Comparison of ENCODE assay signal across 9 mouse cellular contexts in genomic region chr8:87939308-87939936, GRCm38 (mm10). TPM values are rescaled to one million over a fixed set of nuclear protein-coding genes. Genes with fewer than 3 reads are reported as not detected.
A peak's percentile ranks its signal among the peaks of the same experiment; 100 is the strongest.
DNase-seq lines count a peak whose midpoint lies in the region; ATAC-seq lines count a peak whose summit lies in the region.
"Had no signal": no experiment of that assay in that cellular context is flagged by ENCODE, and none has a peak within 500 bp of the region (broad histone marks: within the 10 kb centered on the region; RNA-seq: fewer than 3 reads in every experiment).

No protein-coding gene starts in this region.

- no peaks in the 10 kb centered on the region for H3K27me3 ChIP-seq in kidney, embryonic 14.5 days (ENCODE audit: control insufficient read depth, insufficient read depth, low read length)
- H3K27me3 ChIP-seq in hindbrain, embryonic 11.5 days (ENCODE audit: control insufficient read depth, insufficient read depth, low read length) = no peaks in the 10 kb centered on the region
- H3K27me3 ChIP-seq in midbrain, embryonic 14.5 days (ENCODE audit: control insufficient read depth, insufficient read depth, low read length) = no peaks in the 10 kb centered on the region

- H3K27ac ChIP-seq in kidney, embryonic 14.5 days (ENCODE audit: low read depth, low read length) = peak overlapping the region; percentile 72; the same call in 1 of the 2 replicates
- H3K27ac ChIP-seq in brown adipose tissue, adult 24 weeks (replicated peaks; ENCODE audit: low read depth, low read length) = peak overlapping the region; percentile 45
- H3K27ac ChIP-seq in hindbrain, embryonic 11.5 days (ENCODE audit: low read depth, low read length) = peak overlapping the region; percentile 88
- H3K27ac ChIP-seq in midbrain, embryonic 14.5 days (replicated peaks; ENCODE audit: low read depth, low read length) = peak overlapping the region; percentile 64; the same call in 1 of the 2 replicates

- H3K9ac ChIP-seq in kidney, embryonic 14.5 days (ENCODE audit: low read depth, low read length) = peak overlapping the region; percentile 46; the same call in 1 of the 2 replicates
- H3K9ac ChIP-seq in hindbrain, embryonic 11.5 days (ENCODE audit: low read depth, low read length) = peak overlapping the region; percentile 46
- no peak overlapping the region for H3K9ac ChIP-seq in midbrain, embryonic 14.5 days (replicated peaks; ENCODE audit: low read length)

- no peaks in the 10 kb centered on the region for H3K36me3 ChIP-seq in kidney, embryonic 14.5 days (ENCODE audit: control insufficient read depth, insufficient read depth, low read length)
- H3K36me3 ChIP-seq in hindbrain, embryonic 11.5 days (ENCODE audit: control insufficient read depth, insufficient read depth, low read length) = no peaks in the 10 kb centered on the region
- no peaks in the 10 kb centered on the region for H3K36me3 ChIP-seq in midbrain, embryonic 14.5 days (ENCODE audit: control insufficient read depth, insufficient read depth, low read length)

- peak; percentile 2; the same call in 1 of the 2 replicates for ATAC-seq in kidney, embryonic 14.5 days (ENCODE audit: low FRiP score, low TSS enrichment)
- no peak for ATAC-seq in hindbrain, embryonic 11.5 days (ENCODE audit: low FRiP score)
- ATAC-seq in midbrain, embryonic 14.5 days (ENCODE audit: low FRiP score, low TSS enrichment) = no peak

- DNase-seq in kidney, postnatal 10 days = no peak
- DNase-seq in hindbrain, embryonic 11.5 days (ENCODE audit: low spot score) = no peak
- no peak for DNase-seq in midbrain, embryonic 14.5 days
- DNase-seq in right cerebral cortex, adult 18-20 months = no peak
- DNase-seq in thymus, postnatal 10 days (ENCODE audit: low spot score in 2 of 2) = no peak
- DNase-seq in layer of hippocampus, postnatal 36 days = no peak

- H3K4me2 ChIP-seq in kidney, embryonic 14.5 days (replicated peaks; ENCODE audit: low read depth, low read length) = peak overlapping the region; percentile 42
- H3K4me2 ChIP-seq in hindbrain, embryonic 11.5 days (replicated peaks; ENCODE audit: low read depth, low read length) = peak overlapping the region; percentile 40
- peak overlapping the region; percentile 49; the same call in 1 of the 2 replicates for H3K4me2 ChIP-seq in midbrain, embryonic 14.5 days (ENCODE audit: low read length)

- peak overlapping the region; percentile 1; the same call in 1 of the 2 replicates for H3K4me3 ChIP-seq in kidney, embryonic 14.5 days (ENCODE audit: low read length)
- peak overlapping the region; percentile 21; the same call in 1 of the 2 replicates for H3K4me3 ChIP-seq in brown adipose tissue, adult 24 weeks (ENCODE audit: insufficient read depth, low read depth, low read length)
- H3K4me3 ChIP-seq in hindbrain, embryonic 11.5 days (ENCODE audit: low read depth, low read length) = no peak overlapping the region
- H3K4me3 ChIP-seq in midbrain, embryonic 14.5 days (replicated peaks; ENCODE audit: low read depth, low read length) = no peak overlapping the region

- peaks cover 51% of the 10 kb centered on the region for H3K4me1 ChIP-seq in kidney, embryonic 14.5 days (ENCODE audit: control insufficient read depth, insufficient read depth, low read length)
- H3K4me1 ChIP-seq in brown adipose tissue, adult 24 weeks (ENCODE audit: control insufficient read depth, insufficient read depth, insufficient read length, low read length) = peaks cover 45% of the 10 kb centered on the region
- peaks cover 47% of the 10 kb centered on the region for H3K4me1 ChIP-seq in hindbrain, embryonic 11.5 days (replicated peaks; ENCODE audit: control insufficient read depth, insufficient read depth, low read length)
- H3K4me1 ChIP-seq in midbrain, embryonic 14.5 days (ENCODE audit: control insufficient read depth, insufficient read depth, low read length) = peaks cover 54% of the 10 kb centered on the region

- WGBS in kidney, embryonic 14.5 days = 7% methylated on average over 8 of the region's 8 CpGs
- WGBS in hindbrain, embryonic 11.5 days = 11% methylated on average over 8 of the region's 8 CpGs
- WGBS in midbrain, embryonic 14.5 days = 7% methylated on average over 8 of the region's 8 CpGs

- no peaks in the 10 kb centered on the region for H3K9me3 ChIP-seq in kidney, embryonic 14.5 days (ENCODE audit: control insufficient read depth, low read length)
- no peaks in the 10 kb centered on the region for H3K9me3 ChIP-seq in hindbrain, embryonic 11.5 days (ENCODE audit: control insufficient read depth, low read length)
- H3K9me3 ChIP-seq in midbrain, embryonic 14.5 days (ENCODE audit: control insufficient read depth, low read length) = no peaks in the 10 kb centered on the region

RNA-seq across cellular contexts. Expression of gene Zfp423, which starts 20.0 kb away (rescaled TPM):
- 15.3 and 18.8 TPM in 2 replicates for polyA plus RNA-seq in kidney, embryonic 14.5 days (2014; fragmentation: Nextera tagmentation; extraction: Ambion mirVana)
- polyA plus RNA-seq in brown adipose tissue, adult 24 weeks (2012; ENCODE audit: insufficient read depth, insufficient read length, missing spikeins) = 10.1 and 14.0 TPM in 2 replicates
- 43.3 and 49.5 TPM in 2 replicates for polyA plus RNA-seq in hindbrain, embryonic 11.5 days (2014; fragmentation: Nextera tagmentation; extraction: Ambion mirVana)
- 44.0 and 63.0 TPM in 2 replicates for polyA plus RNA-seq in midbrain, embryonic 14.5 days (2014; fragmentation: Nextera tagmentation; extraction: Ambion mirVana)
- total RNA-seq in layer of hippocampus, postnatal 36 days (2021) = 10 to 100 TPM; 32.0 to 32.5 TPM
- total RNA-seq: megakaryocyte-erythroid progenitor cell, adult 5-6 weeks had no signal

Comparison
In these comparisons a context has a peak if more than half of its experiments do, and no peak if none do; other contexts are left out.
1. H3K4me3 ChIP-seq: peak in kidney, embryonic 14.5 days (single experiment) and brown adipose tissue, adult 24 weeks (single experiment); none in hindbrain, embryonic 11.5 days (single experiment) and midbrain, embryonic 14.5 days (single experiment).
2. Peak in every context shown above with its lines, with median percentiles within 50 percentile points of each other: H3K27ac ChIP-seq and H3K4me2 ChIP-seq.